Mouse (Mus musculus) midbrain, embryonic 15.5 days (tissue): ENCODE measurements at regions not wholly inside any gene's neighbourhood (a gene's known extent, or its start where the extent isn't known, plus 50 kb on each side); places are given as distances from the start of the nearest gene placed in this dataset.

Experiments used
- ATAC-seq: fragments of 200-750 bp; cut with Nextera tagmentation; replicated peaks from 2 replicates; pipeline ENCODE4 v1.8.0; 2017; ENCODE audit warnings: moderate TSS enrichment
- H3K27ac ChIP-seq: fragments of 300-500 bp; sonication (generic); 2 replicates; pipeline ENCODE4 v1.5.1; 2015; ENCODE audit warnings: mild to moderate bottlenecking, inconsistent platforms
- H3K27me3 ChIP-seq: fragments of 300-500 bp; sonication (generic); replicated peaks from 2 replicates; pipeline ENCODE4 v1.6.1; 2015; ENCODE audit warnings: inconsistent platforms
- H3K36me3 ChIP-seq: fragments of 300-500 bp; sonication (generic); replicated peaks from 2 replicates; pipeline ENCODE4 v1.6.1; 2015; ENCODE audit warnings: inconsistent platforms
- H3K4me1 ChIP-seq: fragments of 300-500 bp; sonication (generic); 2 replicates; pipeline ENCODE4 v1.6.1; 2015; ENCODE audit warnings: inconsistent platforms
- H3K4me2 ChIP-seq: fragments of 300-500 bp; sonication (generic); 2 replicates; pipeline ENCODE4 v1.6.1; 2015; ENCODE audit warnings: inconsistent platforms, mild to moderate bottlenecking, moderate library complexity
- H3K4me3 ChIP-seq: fragments of 300-500 bp; sonication (generic); 2 replicates; pipeline ENCODE4 v1.5.1; 2015; ENCODE audit warnings: mild to moderate bottlenecking, inconsistent platforms
- H3K9ac ChIP-seq: fragments of 300-500 bp; sonication (generic); 2 replicates; pipeline ENCODE4 v1.6.1; 2015; ENCODE audit warnings: mild to moderate bottlenecking, inconsistent platforms
- H3K9me3 ChIP-seq: fragments of 300-500 bp; sonication (generic); 2 replicates; pipeline ENCODE4 v1.6.1; 2016; ENCODE audit warnings: inconsistent platforms
- WGBS: fragments of 180-500 bp; shearing (Covaris S2); methylation state at CpG from one replicate; pipeline ENCODE4 v1.1.7; 2015; ENCODE audit warnings: mixed read lengths; 5-methylcytosine and 5-hydroxymethylcytosine counted together

DNA sequence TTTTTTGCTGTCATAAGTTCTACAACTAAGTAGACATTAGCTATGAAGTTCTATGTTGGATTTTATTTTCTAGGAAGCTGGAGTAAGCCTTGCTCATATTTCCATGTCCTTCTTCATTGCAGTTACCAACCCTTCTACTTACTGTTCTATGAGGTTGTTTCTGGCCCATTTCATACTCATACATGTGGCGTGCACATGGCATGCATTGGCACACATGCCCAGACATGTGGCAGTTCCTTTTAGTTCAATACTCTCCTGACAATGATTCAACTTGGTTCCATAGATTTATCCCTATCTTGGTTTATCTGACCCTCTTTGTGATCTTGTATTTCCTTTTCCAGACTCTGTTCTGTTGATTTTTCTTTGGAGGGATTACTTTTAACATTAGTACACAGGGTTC, 203.2 kb downstream of the 1700064H15Rik start:
- H3K27me3 ChIP-seq, result no peaks in the 10 kb centered on the region
- no peaks in the 10 kb centered on the region for H3K4me1 ChIP-seq
- no peaks in the 10 kb centered on the region for H3K36me3 ChIP-seq
- WGBS, result 100% methylated on average over 1 of the region's 1 CpGs
- H3K9ac ChIP-seq, result no peak overlapping the region
- no peak for ATAC-seq
- no peak overlapping the region for H3K4me3 ChIP-seq
- H3K9me3 ChIP-seq, result no peaks in the 10 kb centered on the region
- H3K4me2 ChIP-seq, result no peak overlapping the region
- H3K27ac ChIP-seq, result no peak overlapping the region

DNA sequence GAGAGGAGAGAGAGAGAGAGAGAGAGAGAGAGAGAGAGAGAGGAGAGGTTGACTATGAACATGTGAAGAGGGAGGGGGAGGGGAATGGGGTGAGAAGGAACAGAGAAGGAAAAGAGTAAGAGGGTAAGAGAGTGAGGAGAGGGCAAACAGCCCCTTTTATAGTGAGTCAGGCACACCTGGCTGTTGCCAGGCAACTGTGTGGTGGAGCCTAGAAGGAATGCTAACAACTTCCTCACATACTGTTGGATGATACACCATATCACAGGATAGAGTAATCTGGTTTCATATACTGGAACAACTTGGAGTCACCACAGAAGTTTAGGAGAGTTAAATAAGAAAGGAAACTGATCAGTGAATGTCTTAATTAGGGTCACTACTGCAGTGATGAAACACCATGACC, 204.1 kb downstream of the 1700064H15Rik start:
- Histone ChIP-seq H3K27me3 (no peaks in the 10 kb centered on the region), H3K36me3 (no peaks in the 10 kb centered on the region), H3K4me3 (no peak overlapping the region), H3K4me2 (no peak overlapping the region), H3K4me1 (no peaks in the 10 kb centered on the region), H3K9ac (no peak overlapping the region), H3K9me3 (no peaks in the 10 kb centered on the region), H3K27ac (no peak overlapping the region)
- ATAC-seq, result no peak

DNA sequence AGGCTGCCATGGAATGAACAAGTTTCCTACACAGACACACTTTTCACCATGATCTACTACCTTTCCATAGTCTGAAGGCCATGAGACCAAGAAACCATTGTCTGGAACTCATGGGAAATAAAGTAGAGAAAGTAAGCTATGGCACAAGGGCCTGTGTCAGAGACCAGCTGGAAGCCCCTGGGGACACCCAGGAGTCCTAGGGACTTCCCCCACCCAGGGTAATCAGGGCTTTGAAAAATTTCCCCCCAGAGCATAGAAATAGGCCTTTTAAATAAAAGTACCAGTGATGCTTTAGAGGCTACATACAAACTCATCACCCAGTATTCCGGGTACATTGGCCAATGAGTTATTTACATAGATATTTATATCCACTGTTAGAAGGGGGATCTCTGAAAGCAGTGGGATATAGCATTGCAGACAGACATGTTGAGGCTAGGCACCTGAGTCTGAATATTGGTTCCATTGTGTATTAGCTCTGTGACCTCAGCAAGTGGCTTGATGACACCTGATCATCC, 207.0 kb downstream of the 1700064H15Rik start:
- Histone ChIP-seq H3K9me3 (no peaks in the 10 kb centered on the region), H3K4me1 (no peaks in the 10 kb centered on the region), H3K4me2 (no peak overlapping the region), H3K4me3 (no peak overlapping the region), H3K36me3 (no peaks in the 10 kb centered on the region), H3K9ac (no peak overlapping the region), H3K27ac (no peak overlapping the region), H3K27me3 (no peaks in the 10 kb centered on the region)
- WGBS, result 90% methylated on average over 1 of the region's 1 CpGs
- ATAC-seq, result no peak

DNA sequence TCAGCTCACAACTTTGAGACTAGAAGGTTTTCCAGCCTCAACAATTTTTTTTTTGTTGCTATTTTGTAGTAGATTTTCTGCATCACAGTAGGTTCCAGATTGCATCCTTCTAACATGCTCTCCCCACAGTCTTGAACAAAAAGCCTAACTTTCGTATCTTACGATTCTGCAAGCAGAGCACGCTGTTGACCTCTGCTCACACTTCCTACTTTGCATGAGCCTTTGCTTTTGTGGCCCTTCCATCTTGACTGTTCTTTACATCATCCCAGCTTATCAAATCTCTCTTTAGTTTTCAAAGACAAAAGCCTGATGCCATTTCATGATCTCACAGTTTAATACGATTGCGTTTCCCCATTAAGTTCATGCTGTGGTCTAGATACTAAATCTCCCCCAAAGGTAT, 207.6 kb downstream of the 1700064H15Rik start:
- ATAC-seq, result no peak
- no peaks in the 10 kb centered on the region for H3K9me3 ChIP-seq
- 93% methylated on average over 5 of the region's 5 CpGs for WGBS

DNA sequence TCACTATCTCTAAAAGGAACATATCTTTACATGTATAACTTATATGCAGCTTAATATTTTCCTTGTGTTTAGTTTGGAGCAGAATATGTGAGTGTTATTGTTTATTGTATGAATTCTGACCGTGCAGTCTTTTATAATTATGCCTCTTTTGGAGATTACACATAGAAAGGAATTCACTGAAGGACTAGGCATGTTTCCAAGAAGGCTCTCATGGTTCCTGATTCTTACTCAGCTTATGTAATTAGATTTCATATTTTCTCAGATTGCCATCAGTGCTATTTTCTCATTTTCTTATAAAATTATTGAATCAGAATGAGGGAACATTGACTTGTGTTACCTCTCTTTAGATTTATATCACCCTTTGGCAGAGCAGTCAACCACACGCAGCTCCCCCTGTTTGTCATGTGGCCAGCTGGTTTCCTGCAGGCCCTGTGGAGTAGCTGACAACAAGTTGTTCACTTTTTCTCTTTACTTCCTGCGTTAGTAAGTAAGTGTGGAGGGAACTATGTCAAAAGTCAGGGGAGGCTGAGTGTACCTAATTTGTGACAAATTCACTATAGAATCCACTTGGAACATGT, 217.4 kb downstream of the 1700064H15Rik start:
- Histone ChIP-seq H3K9ac (no peak overlapping the region), H3K4me3 (no peak overlapping the region), H3K27ac (no peak overlapping the region), H3K36me3 (no peaks in the 10 kb centered on the region), H3K9me3 (no peaks in the 10 kb centered on the region), H3K4me1 (no peaks in the 10 kb centered on the region), H3K27me3 (no peaks in the 10 kb centered on the region), H3K4me2 (no peak overlapping the region)
- ATAC-seq, result no peak
- 61% methylated on average over 3 of the region's 3 CpGs for WGBS

More for the DNA sequence above, 207.6 kb downstream of the 1700064H15Rik start:
- Histone ChIP-seq H3K27ac (no peak overlapping the region), H3K4me2 (no peak overlapping the region), H3K4me3 (no peak overlapping the region), H3K4me1 (no peaks in the 10 kb centered on the region), H3K9ac (no peak overlapping the region), H3K36me3 (no peaks in the 10 kb centered on the region), H3K27me3 (no peaks in the 10 kb centered on the region)

DNA sequence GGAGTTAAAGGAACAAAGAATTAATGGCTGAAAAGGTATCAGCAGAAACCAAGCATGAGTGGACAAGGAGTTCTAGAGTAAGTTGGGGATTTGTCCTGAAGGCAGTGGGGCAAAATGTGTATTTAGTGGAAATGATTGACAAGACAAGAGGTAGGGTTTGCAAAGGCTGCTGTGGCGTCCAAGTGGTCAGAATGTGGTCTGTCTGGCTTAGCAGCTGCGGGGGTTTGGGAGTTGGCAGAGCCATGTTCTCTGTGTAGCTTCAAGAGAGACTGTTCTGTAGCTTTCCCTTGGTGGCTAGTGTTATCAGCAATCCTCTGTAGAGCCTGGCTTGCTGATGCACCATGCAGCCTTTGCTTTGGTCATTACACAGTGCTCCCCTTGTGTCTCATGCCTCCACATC, 220.2 kb downstream of the 1700064H15Rik start:
- Histone ChIP-seq H3K4me2 (no peak overlapping the region), H3K36me3 (no peaks in the 10 kb centered on the region), H3K4me3 (no peak overlapping the region), H3K9ac (no peak overlapping the region), H3K27me3 (no peaks in the 10 kb centered on the region), H3K4me1 (no peaks in the 10 kb centered on the region), H3K9me3 (no peaks in the 10 kb centered on the region), H3K27ac (no peak overlapping the region)
- no peak for ATAC-seq
- 57% methylated on average over 2 of the region's 2 CpGs for WGBS

DNA sequence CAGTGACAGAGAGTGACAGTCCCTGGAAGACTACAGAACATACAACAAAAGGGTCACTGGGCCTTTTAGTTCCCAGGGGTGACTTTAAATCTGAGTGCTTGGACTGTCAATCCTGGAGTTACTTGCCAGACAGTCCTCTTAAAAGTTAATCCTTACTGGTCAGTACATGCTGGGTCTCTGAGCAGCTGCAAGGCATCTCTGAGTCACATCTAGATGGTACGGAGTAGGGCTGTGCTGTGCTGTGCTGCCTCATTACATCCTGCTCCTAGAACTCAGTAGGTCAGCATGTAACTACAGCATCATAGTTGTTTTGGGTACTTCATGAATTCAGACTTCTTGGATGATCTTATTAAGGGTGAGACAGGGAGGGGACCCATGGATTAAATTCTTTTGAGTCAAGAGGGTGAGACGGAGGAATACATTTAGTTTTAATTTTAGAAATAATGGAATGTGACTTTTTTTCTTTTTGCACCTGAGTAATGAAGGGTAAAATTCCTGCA, 220.8 kb downstream of the 1700064H15Rik start:
- WGBS, result 75% methylated on average over 2 of the region's 2 CpGs
- H3K4me2 ChIP-seq, result no peak overlapping the region
- no peaks in the 10 kb centered on the region for H3K27me3 ChIP-seq
- no peaks in the 10 kb centered on the region for H3K36me3 ChIP-seq
- no peak overlapping the region for H3K27ac ChIP-seq
- H3K9me3 ChIP-seq, result no peaks in the 10 kb centered on the region
- ATAC-seq, result no peak
- no peak overlapping the region for H3K9ac ChIP-seq
- H3K4me3 ChIP-seq, result no peak overlapping the region
- no peaks in the 10 kb centered on the region for H3K4me1 ChIP-seq

DNA sequence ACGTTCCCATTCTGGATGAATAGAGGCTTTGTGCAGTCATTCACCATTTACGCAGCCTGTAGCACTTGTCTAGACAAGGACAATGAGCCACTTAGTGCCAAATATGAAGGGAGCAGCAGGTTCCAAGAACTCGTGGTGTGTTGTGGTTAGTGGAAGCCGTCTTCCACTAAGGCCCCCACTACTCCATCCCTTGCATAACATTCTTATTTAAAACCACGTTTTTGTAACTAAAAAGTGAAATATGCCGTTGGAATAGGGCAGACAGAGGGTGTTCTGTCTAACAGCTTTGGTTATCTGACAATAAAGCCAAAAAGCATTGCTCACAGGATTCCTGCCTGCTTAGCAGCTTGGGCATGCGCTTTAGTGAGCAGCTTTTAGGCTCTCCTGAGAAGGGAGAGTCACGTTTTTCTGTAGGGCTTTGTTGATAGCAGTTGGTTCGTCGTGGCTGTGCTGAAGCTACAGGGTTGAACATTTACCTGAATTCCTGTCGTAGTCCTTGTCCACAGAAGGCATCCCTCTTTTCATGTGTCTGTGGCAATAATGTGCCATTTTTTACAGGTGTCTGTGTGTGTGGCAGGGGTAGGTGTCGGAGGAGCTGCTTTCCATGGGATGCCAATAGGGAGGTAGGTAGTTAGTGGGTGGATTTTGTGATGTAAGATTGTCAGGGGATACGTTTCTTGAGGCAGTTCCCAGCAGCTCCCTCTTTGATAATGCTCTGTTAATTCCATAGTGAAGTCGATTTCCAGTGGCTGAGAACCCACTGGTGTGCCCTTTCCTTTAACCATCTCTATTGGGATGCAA, 221.9 kb downstream of the 1700064H15Rik start:
- Histone ChIP-seq H3K27me3 (no peaks in the 10 kb centered on the region), H3K36me3 (no peaks in the 10 kb centered on the region), H3K4me1 (no peaks in the 10 kb centered on the region), H3K4me2 (peak overlapping the region; percentile 36), H3K27ac (peak overlapping the region; percentile 57), H3K9ac (no peak overlapping the region), H3K4me3 (peak overlapping the region; percentile 2; the same call in 1 of the 2 replicates), H3K9me3 (no peaks in the 10 kb centered on the region)
- WGBS, result 25% methylated on average over 14 of the region's 14 CpGs
- peak; percentile 94 for ATAC-seq

DNA sequence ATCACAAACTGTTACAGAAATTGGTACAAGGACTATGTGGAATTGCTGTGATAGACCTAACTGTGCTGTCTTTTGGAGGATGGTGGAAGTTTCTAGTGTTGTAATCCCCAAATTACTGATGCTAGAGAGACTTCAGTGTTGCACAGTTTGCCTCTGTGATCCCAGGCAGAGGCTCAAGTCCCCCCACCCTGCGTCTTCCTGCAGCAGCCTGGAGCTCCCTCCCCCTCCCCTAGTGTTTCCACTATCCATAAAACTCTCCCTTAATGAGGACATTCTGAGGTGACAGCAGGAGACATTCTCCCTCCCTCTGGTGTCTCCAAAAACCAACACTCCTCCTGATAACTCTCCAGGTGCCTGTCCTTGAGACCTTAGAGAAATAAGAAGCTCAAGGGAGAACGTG, 242.8 kb downstream of the 1700064H15Rik start:
- Histone ChIP-seq H3K27me3 (no peaks in the 10 kb centered on the region), H3K9me3 (no peaks in the 10 kb centered on the region), H3K36me3 (no peaks in the 10 kb centered on the region), H3K4me3 (no peak overlapping the region), H3K9ac (no peak overlapping the region), H3K27ac (no peak overlapping the region), H3K4me2 (no peak overlapping the region), H3K4me1 (no peaks in the 10 kb centered on the region)
- ATAC-seq, result no peak
- WGBS, result 46% methylated on average over 2 of the region's 2 CpGs

DNA sequence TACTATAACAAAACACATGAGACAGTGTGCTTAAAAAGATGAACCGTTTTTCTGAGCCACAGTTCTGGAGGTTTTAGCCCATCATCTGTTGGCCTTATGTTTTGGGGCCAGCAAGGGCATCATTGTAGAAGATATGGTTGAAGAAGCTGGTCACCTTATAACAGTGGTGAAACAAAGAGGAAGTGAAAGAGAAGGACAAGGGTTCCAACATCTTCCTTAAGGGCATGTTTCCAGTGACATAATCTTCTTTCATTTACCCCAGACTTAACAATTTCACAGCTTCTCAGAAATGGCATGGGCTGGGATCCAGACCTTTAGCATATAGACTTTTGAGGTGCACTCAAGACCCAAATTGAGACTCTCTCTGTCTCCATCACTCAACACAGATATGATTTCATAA, 259.5 kb downstream of the 1700064H15Rik start:
- Histone ChIP-seq H3K9me3 (no peaks in the 10 kb centered on the region), H3K4me2 (no peak overlapping the region), H3K4me3 (no peak overlapping the region), H3K9ac (no peak overlapping the region), H3K27me3 (no peaks in the 10 kb centered on the region), H3K27ac (no peak overlapping the region), H3K36me3 (no peaks in the 10 kb centered on the region), H3K4me1 (no peaks in the 10 kb centered on the region)
- no peak for ATAC-seq
- WGBS, result 86% methylated on average over 1 of the region's 1 CpGs

DNA sequence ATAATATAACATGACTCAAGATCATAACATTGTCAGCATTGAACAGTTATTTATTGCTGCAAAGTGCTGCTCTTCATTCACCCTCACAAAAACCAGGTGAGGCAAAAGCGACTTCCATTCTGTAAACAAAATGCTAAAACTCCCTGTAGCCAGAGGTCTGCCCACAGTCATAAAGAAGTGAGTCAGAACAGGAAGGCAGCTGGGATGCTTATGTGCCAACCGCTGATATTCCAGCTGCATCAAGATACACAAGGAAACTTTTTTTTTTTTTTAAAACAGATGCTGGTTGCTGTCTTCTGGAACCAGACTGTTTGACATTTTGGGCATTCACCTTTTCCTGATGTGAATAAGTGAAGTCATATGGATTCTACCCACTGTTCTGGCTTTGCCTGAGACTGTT, 260.7 kb downstream of the 1700064H15Rik start:
- Histone ChIP-seq H3K4me1 (no peaks in the 10 kb centered on the region), H3K27me3 (no peaks in the 10 kb centered on the region), H3K4me3 (no peak overlapping the region), H3K9me3 (no peaks in the 10 kb centered on the region), H3K9ac (no peak overlapping the region), H3K36me3 (no peaks in the 10 kb centered on the region), H3K4me2 (no peak overlapping the region), H3K27ac (no peak overlapping the region)
- WGBS, result 83% methylated on average over 2 of the region's 2 CpGs
- ATAC-seq, result no peak
